ENCODE assay signal across 8 mouse cellular contexts in genomic region chr8:70609368-70609848, GRCm38 (mm10). TPM values are rescaled to one million over a fixed set of nuclear protein-coding genes. Genes with fewer than 3 reads are reported as not detected.
A peak's percentile ranks its signal among the peaks of the same experiment; 100 is the strongest.
DNase-seq lines count a peak whose midpoint lies in the region; ATAC-seq and TF ChIP-seq lines count a peak whose summit lies in the region.

No protein-coding gene starts in this region.

- peak; percentile 94 for DNase-seq in CD4-positive, CD25-positive, alpha-beta regulatory T cell, adult 2 months (ENCODE audit: low read depth, low spot score)
- peak; percentile 84 for DNase-seq in adrenal gland, adult 8-10 months
- DNase-seq in kidney, postnatal 0 days (ENCODE audit: low spot score): peak; percentile 93
- peak; percentile 94 for DNase-seq in lung, embryonic 14.5 days
- peak; percentile 90 for DNase-seq in thymus, postnatal 0 days (ENCODE audit: low spot score)

- peak overlapping the region; percentile 39 for H3K4me3 ChIP-seq in embryonic fibroblast, embryonic 13.5 days (ENCODE audit: insufficient read depth, low read length)
- peak overlapping the region; percentile 85 for H3K4me3 ChIP-seq in heart, embryonic 15.5 days
- H3K4me3 ChIP-seq in kidney, postnatal 0 days (replicated peaks; ENCODE audit: low read depth, low read length): peak overlapping the region; percentile 41
- peak overlapping the region; percentile 83 for H3K4me3 ChIP-seq in lung, embryonic 14.5 days (ENCODE audit: low read depth, low read length)
- H3K4me3 ChIP-seq in neural tube, embryonic 14.5 days (ENCODE audit: low read depth, low read length): peak overlapping the region; percentile 27

- H3K9ac ChIP-seq in heart, embryonic 15.5 days: peak overlapping the region; percentile 55
- peak overlapping the region; percentile 74 for H3K9ac ChIP-seq in kidney, postnatal 0 days (ENCODE audit: low read depth, low read length)
- peak overlapping the region; percentile 65 for H3K9ac ChIP-seq in lung, embryonic 14.5 days
- H3K9ac ChIP-seq in neural tube, embryonic 14.5 days (replicated peaks; ENCODE audit: low read depth, low read length): peak overlapping the region; percentile 34; the same call in 1 of the 2 replicates

- no peaks in the 10 kb centered on the region for H3K36me3 ChIP-seq in heart, embryonic 15.5 days
- H3K36me3 ChIP-seq in kidney, postnatal 0 days (ENCODE audit: insufficient read depth, low read length): no peaks in the 10 kb centered on the region
- H3K36me3 ChIP-seq in lung, embryonic 14.5 days (ENCODE audit: insufficient read depth): no peaks in the 10 kb centered on the region
- H3K36me3 ChIP-seq in neural tube, embryonic 14.5 days (ENCODE audit: control insufficient read depth, insufficient read depth, low read length): no peaks in the 10 kb centered on the region

- H3K4me2 ChIP-seq in heart, embryonic 15.5 days: peak overlapping the region; percentile 96
- H3K4me2 ChIP-seq in kidney, postnatal 0 days (ENCODE audit: low read length): peak overlapping the region; percentile 93
- H3K4me2 ChIP-seq in lung, embryonic 14.5 days: peak overlapping the region; percentile 97
- peak overlapping the region; percentile 86 for H3K4me2 ChIP-seq in neural tube, embryonic 14.5 days (ENCODE audit: low read depth, low read length)

- TF ChIP-seq CTCF in embryonic fibroblast, embryonic 13.5 days (IDR thresholded peaks at IDR 0.05; ENCODE audit: borderline replicate concordance, insufficient read depth, low read length): no peak
- TF ChIP-seq CTCF in kidney, postnatal 0 days (IDR thresholded peaks at IDR 0.05; ENCODE audit: low read depth): no peak; the same call in 1 of the 2 replicates
- TF ChIP-seq CTCF in lung, embryonic 14.5 days (IDR thresholded peaks at IDR 0.05; ENCODE audit: low read depth): no peak

- H3K27me3 ChIP-seq in heart, embryonic 15.5 days: no peaks in the 10 kb centered on the region
- H3K27me3 ChIP-seq in kidney, postnatal 0 days (ENCODE audit: insufficient read depth, low read length): no peaks in the 10 kb centered on the region
- no peaks in the 10 kb centered on the region for H3K27me3 ChIP-seq in lung, embryonic 14.5 days (ENCODE audit: insufficient read depth, low read length)
- H3K27me3 ChIP-seq in neural tube, embryonic 14.5 days (ENCODE audit: control insufficient read depth, insufficient read depth, low read length): no peaks in the 10 kb centered on the region

- no peaks in the 10 kb centered on the region for H3K9me3 ChIP-seq in heart, embryonic 15.5 days (replicated peaks)
- H3K9me3 ChIP-seq in kidney, postnatal 0 days (replicated peaks; ENCODE audit: low read length): no peaks in the 10 kb centered on the region
- no peaks in the 10 kb centered on the region for H3K9me3 ChIP-seq in lung, embryonic 14.5 days (ENCODE audit: low read depth, low read length)
- no peaks in the 10 kb centered on the region for H3K9me3 ChIP-seq in neural tube, embryonic 14.5 days (ENCODE audit: control insufficient read depth, low read length)

- H3K4me1 ChIP-seq in embryonic fibroblast, embryonic 13.5 days (ENCODE audit: control insufficient read depth, insufficient read depth, low read length): peaks cover 5% of the 10 kb centered on the region
- H3K4me1 ChIP-seq in heart, embryonic 15.5 days (replicated peaks): peaks cover 55% of the 10 kb centered on the region
- peaks cover 14% of the 10 kb centered on the region; the same call in 1 of the 2 replicates for H3K4me1 ChIP-seq in kidney, postnatal 0 days (replicated peaks; ENCODE audit: insufficient read depth, low read length)
- H3K4me1 ChIP-seq in lung, embryonic 14.5 days (ENCODE audit: insufficient read depth): peaks cover 18% of the 10 kb centered on the region; the same call in 1 of the 2 replicates
- peaks cover 32% of the 10 kb centered on the region for H3K4me1 ChIP-seq in neural tube, embryonic 14.5 days (ENCODE audit: control insufficient read depth, insufficient read depth, low read length)

- H3K27ac ChIP-seq in embryonic fibroblast, embryonic 13.5 days (ENCODE audit: insufficient read depth, low read length): peak overlapping the region; percentile 98
- H3K27ac ChIP-seq in heart, embryonic 15.5 days: peak overlapping the region; percentile 93
- H3K27ac ChIP-seq in kidney, postnatal 0 days: peak overlapping the region; percentile 98
- peak overlapping the region; percentile 99 for H3K27ac ChIP-seq in lung, embryonic 14.5 days (ENCODE audit: low read depth)
- peak overlapping the region; percentile 68 for H3K27ac ChIP-seq in neural tube, embryonic 14.5 days (ENCODE audit: low read depth, low read length)

- TF ChIP-seq POLR2A in embryonic fibroblast, embryonic 13.5 days (IDR thresholded peaks at IDR 0.05; ENCODE audit: low read depth, low read length): peak; percentile 77

- WGBS in heart, embryonic 15.5 days: 1% methylated on average over 39 of the region's 39 CpGs
- 1% methylated on average over 39 of the region's 39 CpGs for WGBS in kidney, postnatal 0 days
- WGBS in lung, embryonic 14.5 days: under 1% methylated on average over 32 of the region's 39 CpGs
- WGBS in neural tube, embryonic 14.5 days: under 1% methylated on average over 34 of the region's 39 CpGs

- peak; percentile 71 for ATAC-seq in heart, embryonic 15.5 days (replicated peaks; ENCODE audit: insufficient number of reproducible peaks, insufficient read depth, low FRiP score, low read depth)
- ATAC-seq in kidney, postnatal 0 days (replicated peaks; ENCODE audit: low FRiP score, low read depth): peak; percentile 71
- peak; percentile 72 for ATAC-seq in lung, embryonic 14.5 days (ENCODE audit: insufficient read depth)
- peak; percentile 48 for ATAC-seq in neural tube, embryonic 14.5 days (ENCODE audit: low read depth)

RNA-seq across cellular contexts. Expression of gene Ssbp4, which starts 0.7 kb away (rescaled TPM):
- total RNA-seq in adrenal gland, adult 8-10 months (2022): 100 to 1,000 TPM in 2 of 4 experiments, 10 to 100 TPM in 2; 69.3 to 158 (median 120) TPM
- polyA plus RNA-seq in embryonic fibroblast, embryonic 13.5 days (2011; ENCODE audit: insufficient read length, low read depth, missing spikeins): 44.7 and 50.7 TPM in 2 replicates
- polyA plus RNA-seq in heart, embryonic 15.5 days (2015; fragmentation: Nextera tagmentation; extraction: Ambion mirVana): 62.1 and 82.6 TPM in 2 replicates
- 166 and 188 TPM in 2 replicates for polyA plus RNA-seq in kidney, postnatal 0 days (2015; fragmentation: Nextera tagmentation; extraction: Ambion mirVana)
- polyA plus RNA-seq in lung, embryonic 14.5 days (2014; fragmentation: Nextera tagmentation; extraction: Ambion mirVana): 127 and 143 TPM in 2 replicates
- polyA plus RNA-seq in neural tube, embryonic 14.5 days (2014; fragmentation: Nextera tagmentation; extraction: Ambion mirVana): 163 and 240 TPM in 2 replicates
- 135 and 142 TPM in 2 replicates for polyA plus RNA-seq in thymus, postnatal 0 days (2015; fragmentation: Nextera tagmentation; extraction: Ambion mirVana)

RNA-seq across cellular contexts. Expression of gene Lrrc25, which starts 6.5 kb away (rescaled TPM):
- 1 to 10 TPM; 1.5 to 4.4 (median 3.2) TPM for total RNA-seq in adrenal gland, adult 8-10 months (2022)
- 0.46 TPM in 1 of 2 replicates, not detected in the other for polyA plus RNA-seq in embryonic fibroblast, embryonic 13.5 days (2011; ENCODE audit: insufficient read length, low read depth, missing spikeins)
- 1.4 and 3.4 TPM in 2 replicates for polyA plus RNA-seq in heart, embryonic 15.5 days (2015; fragmentation: Nextera tagmentation; extraction: Ambion mirVana)
- polyA plus RNA-seq in kidney, postnatal 0 days (2015; fragmentation: Nextera tagmentation; extraction: Ambion mirVana): 1.9 and 2.8 TPM in 2 replicates
- 1.9 TPM in 2 replicates for polyA plus RNA-seq in lung, embryonic 14.5 days (2014; fragmentation: Nextera tagmentation; extraction: Ambion mirVana)
- 0.20 and 1.8 TPM in 2 replicates for polyA plus RNA-seq in neural tube, embryonic 14.5 days (2014; fragmentation: Nextera tagmentation; extraction: Ambion mirVana)
- polyA plus RNA-seq in thymus, postnatal 0 days (2015; fragmentation: Nextera tagmentation; extraction: Ambion mirVana): 4.7 and 5.8 TPM in 2 replicates

RNA-seq across cellular contexts. Expression of gene Isyna1, which starts 15.2 kb away (rescaled TPM):
- total RNA-seq in adrenal gland, adult 8-10 months (2022): 100 to 1,000 TPM; 124 to 207 (median 158) TPM
- 17.9 and 18.6 TPM in 2 replicates for polyA plus RNA-seq in embryonic fibroblast, embryonic 13.5 days (2011; ENCODE audit: insufficient read length, low read depth, missing spikeins)
- 92.9 and 121 TPM in 2 replicates for polyA plus RNA-seq in heart, embryonic 15.5 days (2015; fragmentation: Nextera tagmentation; extraction: Ambion mirVana)
- 166 and 169 TPM in 2 replicates for polyA plus RNA-seq in kidney, postnatal 0 days (2015; fragmentation: Nextera tagmentation; extraction: Ambion mirVana)
- polyA plus RNA-seq in lung, embryonic 14.5 days (2014; fragmentation: Nextera tagmentation; extraction: Ambion mirVana): 91.6 and 107 TPM in 2 replicates
- 65.5 and 73.3 TPM in 2 replicates for polyA plus RNA-seq in neural tube, embryonic 14.5 days (2014; fragmentation: Nextera tagmentation; extraction: Ambion mirVana)
- 78.9 and 88.4 TPM in 2 replicates for polyA plus RNA-seq in thymus, postnatal 0 days (2015; fragmentation: Nextera tagmentation; extraction: Ambion mirVana)

RNA-seq across cellular contexts. Expression of gene Gdf15, which starts 22.8 kb away (rescaled TPM):
- total RNA-seq in adrenal gland, adult 8-10 months (2022): 1 to 10 TPM; 1.8 to 3.5 (median 3.0) TPM
- polyA plus RNA-seq in embryonic fibroblast, embryonic 13.5 days (2011; ENCODE audit: insufficient read length, low read depth, missing spikeins): 3.1 and 4.2 TPM in 2 replicates
- polyA plus RNA-seq in heart, embryonic 15.5 days (2015; fragmentation: Nextera tagmentation; extraction: Ambion mirVana): 0.89 and 1.3 TPM in 2 replicates
- 3.0 and 3.2 TPM in 2 replicates for polyA plus RNA-seq in kidney, postnatal 0 days (2015; fragmentation: Nextera tagmentation; extraction: Ambion mirVana)
- polyA plus RNA-seq in lung, embryonic 14.5 days (2014; fragmentation: Nextera tagmentation; extraction: Ambion mirVana): 0.12 and 0.22 TPM in 2 replicates
- polyA plus RNA-seq in neural tube, embryonic 14.5 days (2014; fragmentation: Nextera tagmentation; extraction: Ambion mirVana): 0.54 TPM in 1 of 2 replicates, not detected in the other
- 1.2 and 1.4 TPM in 2 replicates for polyA plus RNA-seq in thymus, postnatal 0 days (2015; fragmentation: Nextera tagmentation; extraction: Ambion mirVana)

RNA-seq across cellular contexts. Expression of gene Pgpep1, which starts 50.8 kb away (rescaled TPM):
- total RNA-seq in adrenal gland, adult 8-10 months (2022): 100 to 1,000 TPM; 129 to 163 (median 131) TPM
- 53.7 and 54.3 TPM in 2 replicates for polyA plus RNA-seq in embryonic fibroblast, embryonic 13.5 days (2011; ENCODE audit: insufficient read length, low read depth, missing spikeins)
- 32.2 and 36.3 TPM in 2 replicates for polyA plus RNA-seq in heart, embryonic 15.5 days (2015; fragmentation: Nextera tagmentation; extraction: Ambion mirVana)
- polyA plus RNA-seq in kidney, postnatal 0 days (2015; fragmentation: Nextera tagmentation; extraction: Ambion mirVana): 84.2 and 87.5 TPM in 2 replicates
- polyA plus RNA-seq in lung, embryonic 14.5 days (2014; fragmentation: Nextera tagmentation; extraction: Ambion mirVana): 46.6 and 48.2 TPM in 2 replicates
- 74.5 and 85.2 TPM in 2 replicates for polyA plus RNA-seq in neural tube, embryonic 14.5 days (2014; fragmentation: Nextera tagmentation; extraction: Ambion mirVana)
- 33.2 and 43.0 TPM in 2 replicates for polyA plus RNA-seq in thymus, postnatal 0 days (2015; fragmentation: Nextera tagmentation; extraction: Ambion mirVana)

Comparison
In these comparisons a context has a peak if more than half of its experiments do, and no peak if none do; other contexts are left out.
1. Peak in every context shown above with its lines: DNase-seq, ATAC-seq, H3K4me3 ChIP-seq and H3K27ac ChIP-seq.
2. H3K4me3 ChIP-seq: peak in every context shown above with its lines; median percentile 85 in heart, embryonic 15.5 days; 83 in lung, embryonic 14.5 days; 41 in kidney, postnatal 0 days; 39 in embryonic fibroblast, embryonic 13.5 days; 27 in neural tube, embryonic 14.5 days.